Mouse (Mus musculus): ENCODE measurements at regions not wholly inside any gene's neighbourhood (a gene's known extent, or its start where the extent isn't known, plus 50 kb on each side); places are given as distances from the start of the nearest gene placed in this dataset.

- peak; percentile 93 to 96 for ATAC-seq (replicated peaks in 1 of 2; ENCODE audit: insufficient read depth in 1 of 2, low FRiP score in 2 of 2, low TSS enrichment in 1 of 2, low read depth in 1 of 2, poor library complexity in 2 of 2, severe bottlenecking in 2 of 2)
These were observed 133.0 kb upstream of the Hs6st1 start for GRCm38 (mm10) chr1:35935099-35935651.

- ATAC-seq (replicated peaks in 1 of 2; ENCODE audit: insufficient read depth in 1 of 2, low FRiP score in 2 of 2, low TSS enrichment in 1 of 2, low read depth in 1 of 2, poor library complexity in 2 of 2, severe bottlenecking in 2 of 2) = no peak
These were observed 131.7 kb upstream of the Hs6st1 start for GRCm38 (mm10) chr1:35936362-35937093.

- no peak for ATAC-seq (replicated peaks in 1 of 2; ENCODE audit: insufficient read depth in 1 of 2, low FRiP score in 2 of 2, low TSS enrichment in 1 of 2, low read depth in 1 of 2, poor library complexity in 2 of 2, severe bottlenecking in 2 of 2)
These were observed 128.0 kb upstream of the Hs6st1 start for GRCm38 (mm10) chr1:35940236-35940635.

- no peak for ATAC-seq (replicated peaks in 1 of 2; ENCODE audit: insufficient read depth in 1 of 2, low FRiP score in 2 of 2, low TSS enrichment in 1 of 2, low read depth in 1 of 2, poor library complexity in 2 of 2, severe bottlenecking in 2 of 2)
These were observed 126.5 kb upstream of the Hs6st1 start for GRCm38 (mm10) chr1:35941642-35942077.

GRCm38 (mm10) chr1:35942222-35942621 is 126.0 kb upstream of the Hs6st1 start:
- no peak for ATAC-seq (replicated peaks in 1 of 2; ENCODE audit: insufficient read depth in 1 of 2, low FRiP score in 2 of 2, low TSS enrichment in 1 of 2, low read depth in 1 of 2, poor library complexity in 2 of 2, severe bottlenecking in 2 of 2)

- ATAC-seq (replicated peaks in 1 of 2; ENCODE audit: insufficient read depth in 1 of 2, low FRiP score in 2 of 2, low TSS enrichment in 1 of 2, low read depth in 1 of 2, poor library complexity in 2 of 2, severe bottlenecking in 2 of 2) = no peak
These were observed 124.4 kb upstream of the Hs6st1 start for GRCm38 (mm10) chr1:35943800-35944199.

- ATAC-seq (replicated peaks in 1 of 2; ENCODE audit: insufficient read depth in 1 of 2, low FRiP score in 2 of 2, low TSS enrichment in 1 of 2, low read depth in 1 of 2, poor library complexity in 2 of 2, severe bottlenecking in 2 of 2) = no peak
These were observed 123.8 kb upstream of the Hs6st1 start for GRCm38 (mm10) chr1:35944376-35944775.

GRCm38 (mm10) chr1:35944849-35945248 is 123.4 kb upstream of the Hs6st1 start:
- no peak for ATAC-seq (replicated peaks in 1 of 2; ENCODE audit: insufficient read depth in 1 of 2, low FRiP score in 2 of 2, low TSS enrichment in 1 of 2, low read depth in 1 of 2, poor library complexity in 2 of 2, severe bottlenecking in 2 of 2)

GRCm38 (mm10) chr1:35945596-35945995 is 122.6 kb upstream of the Hs6st1 start:
- no peak for ATAC-seq (replicated peaks in 1 of 2; ENCODE audit: insufficient read depth in 1 of 2, low FRiP score in 2 of 2, low TSS enrichment in 1 of 2, low read depth in 1 of 2, poor library complexity in 2 of 2, severe bottlenecking in 2 of 2)

GRCm38 (mm10) chr1:35948104-35948503 is 120.1 kb upstream of the Hs6st1 start:
- ATAC-seq (replicated peaks in 1 of 2; ENCODE audit: insufficient read depth in 1 of 2, low FRiP score in 2 of 2, low TSS enrichment in 1 of 2, low read depth in 1 of 2, poor library complexity in 2 of 2, severe bottlenecking in 2 of 2) = no peak

GRCm38 (mm10) chr1:35951082-35951481 is 117.1 kb upstream of the Hs6st1 start:
- ATAC-seq (replicated peaks in 1 of 2; ENCODE audit: insufficient read depth in 1 of 2, low FRiP score in 2 of 2, low TSS enrichment in 1 of 2, low read depth in 1 of 2, poor library complexity in 2 of 2, severe bottlenecking in 2 of 2) = peak; percentile 94 to 95

- no peak for ATAC-seq (replicated peaks in 1 of 2; ENCODE audit: insufficient read depth in 1 of 2, low FRiP score in 2 of 2, low TSS enrichment in 1 of 2, low read depth in 1 of 2, poor library complexity in 2 of 2, severe bottlenecking in 2 of 2)
These were observed 114.5 kb upstream of the Hs6st1 start for GRCm38 (mm10) chr1:35953721-35954120.

- no peak for ATAC-seq (replicated peaks in 1 of 2; ENCODE audit: insufficient read depth in 1 of 2, low FRiP score in 2 of 2, low TSS enrichment in 1 of 2, low read depth in 1 of 2, poor library complexity in 2 of 2, severe bottlenecking in 2 of 2)
These were observed 110.5 kb upstream of the Hs6st1 start for GRCm38 (mm10) chr1:35957425-35958372.

- ATAC-seq (replicated peaks in 1 of 2; ENCODE audit: insufficient read depth in 1 of 2, low FRiP score in 2 of 2, low TSS enrichment in 1 of 2, low read depth in 1 of 2, poor library complexity in 2 of 2, severe bottlenecking in 2 of 2) = no peak
These were observed 108.5 kb upstream of the Hs6st1 start for GRCm38 (mm10) chr1:35959729-35960128.

GRCm38 (mm10) chr1:35960844-35961243 is 107.4 kb upstream of the Hs6st1 start:
- no peak for ATAC-seq (replicated peaks in 1 of 2; ENCODE audit: insufficient read depth in 1 of 2, low FRiP score in 2 of 2, low TSS enrichment in 1 of 2, low read depth in 1 of 2, poor library complexity in 2 of 2, severe bottlenecking in 2 of 2)

GRCm38 (mm10) chr1:35961923-35962322 is 106.3 kb upstream of the Hs6st1 start:
- no peak for ATAC-seq (replicated peaks in 1 of 2; ENCODE audit: insufficient read depth in 1 of 2, low FRiP score in 2 of 2, low TSS enrichment in 1 of 2, low read depth in 1 of 2, poor library complexity in 2 of 2, severe bottlenecking in 2 of 2)

GRCm38 (mm10) chr1:35968489-35968888 is 99.7 kb upstream of the Hs6st1 start:
- no peak for ATAC-seq (replicated peaks in 1 of 2; ENCODE audit: insufficient read depth in 1 of 2, low FRiP score in 2 of 2, low TSS enrichment in 1 of 2, low read depth in 1 of 2, poor library complexity in 2 of 2, severe bottlenecking in 2 of 2)
